Mouse (Mus musculus) lung, postnatal 0 days (tissue): ENCODE results near the gene Orc2.

ENCODE experiments used
- CTCF ChIP-seq: IDR thresholded peaks from 2 replicates; pipeline ENCODE4 v1.5.1; 2016; ENCODE audit warnings: antibody characterized with exemption, mild to moderate bottlenecking
- EP300 ChIP-seq: IDR thresholded peaks from 2 replicates; pipeline ENCODE4 v1.6.1; 2016; ENCODE audit warnings: antibody characterized with exemption, mild to moderate bottlenecking, control low read depth

- TF ChIP-seq CTCF: no peak
- no peak for TF ChIP-seq EP300
Observed at GRCm38 (mm10) chr1:58507249-58507648, 2.3 kb upstream of the Orc2 start.
